Mouse (Mus musculus): ENCODE data around the gene Pank1.

- TF ChIP-seq CTCF (IDR thresholded peaks at IDR 0.05; ENCODE audit: extremely low read depth, insufficient read depth, insufficient read length, insufficient replicate concordance) (no peak), POLR2A (IDR thresholded peaks at IDR 0.05; ENCODE audit: low read depth, low read length) (no peak)
Measured at GRCm38 (mm10) chr19:34921253-34921651, 42.0 kb upstream of the Pank1 start.
